Mouse (Mus musculus): ENCODE measurements around the gene Cpm. TPM values are rescaled to one million over a fixed set of nuclear protein-coding genes. Genes with fewer than 3 reads are reported as not detected.
"Not testable (repeated sequence)": the region's sequence is repeated elsewhere in the genome, so short reads cannot be mapped to it uniquely, and the experiment has no call there.

The Cpm gene
- polyA plus RNA-seq, 1 experiment from 2014 or later, result 3.7 TPM

DNA sequence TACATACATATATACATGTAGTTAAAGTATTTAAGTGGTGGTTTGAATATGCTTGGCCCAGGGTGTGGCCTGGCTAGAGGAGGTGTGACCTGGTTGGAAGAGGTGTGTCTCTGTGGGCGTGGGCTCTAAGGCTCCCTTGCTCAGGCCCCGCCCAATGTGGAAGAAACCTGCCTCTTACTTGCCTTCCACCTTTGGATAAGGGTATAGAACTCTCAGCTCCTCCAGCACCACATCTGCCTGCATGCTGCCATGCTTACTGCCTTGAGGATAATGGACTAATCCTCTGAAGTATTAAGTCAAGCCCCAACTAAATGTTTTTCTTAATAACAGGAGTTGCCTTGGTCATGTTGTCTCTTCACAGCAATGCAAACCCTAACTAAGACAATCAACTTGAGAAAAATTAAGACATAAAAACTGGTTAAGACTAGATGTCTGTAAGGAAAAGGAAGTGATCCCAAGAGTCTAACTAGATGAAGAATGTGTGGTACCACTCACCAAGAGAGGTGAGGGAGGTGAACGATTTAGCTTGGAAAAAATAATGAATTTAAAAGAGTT, 68.3 kb downstream of the Cpm start:
- Histone ChIP-seq H3K4me3 (no peak overlapping the region), H3K9ac (replicated peaks) (no peak overlapping the region), H3K27ac (replicated peaks) (no peak overlapping the region), H3K27me3 (no peaks in the 10 kb centered on the region), H3K9me3 (no peaks in the 10 kb centered on the region), H3K36me3 (peaks cover 91% of the 10 kb centered on the region), H3K4me2 (replicated peaks) (no peak overlapping the region), H3K4me1 (no peaks in the 10 kb centered on the region)
- 92% methylated on average over 3 of the region's 3 CpGs for WGBS
- ATAC-seq (ENCODE audit: low FRiP score, low read depth), result no peak

DNA sequence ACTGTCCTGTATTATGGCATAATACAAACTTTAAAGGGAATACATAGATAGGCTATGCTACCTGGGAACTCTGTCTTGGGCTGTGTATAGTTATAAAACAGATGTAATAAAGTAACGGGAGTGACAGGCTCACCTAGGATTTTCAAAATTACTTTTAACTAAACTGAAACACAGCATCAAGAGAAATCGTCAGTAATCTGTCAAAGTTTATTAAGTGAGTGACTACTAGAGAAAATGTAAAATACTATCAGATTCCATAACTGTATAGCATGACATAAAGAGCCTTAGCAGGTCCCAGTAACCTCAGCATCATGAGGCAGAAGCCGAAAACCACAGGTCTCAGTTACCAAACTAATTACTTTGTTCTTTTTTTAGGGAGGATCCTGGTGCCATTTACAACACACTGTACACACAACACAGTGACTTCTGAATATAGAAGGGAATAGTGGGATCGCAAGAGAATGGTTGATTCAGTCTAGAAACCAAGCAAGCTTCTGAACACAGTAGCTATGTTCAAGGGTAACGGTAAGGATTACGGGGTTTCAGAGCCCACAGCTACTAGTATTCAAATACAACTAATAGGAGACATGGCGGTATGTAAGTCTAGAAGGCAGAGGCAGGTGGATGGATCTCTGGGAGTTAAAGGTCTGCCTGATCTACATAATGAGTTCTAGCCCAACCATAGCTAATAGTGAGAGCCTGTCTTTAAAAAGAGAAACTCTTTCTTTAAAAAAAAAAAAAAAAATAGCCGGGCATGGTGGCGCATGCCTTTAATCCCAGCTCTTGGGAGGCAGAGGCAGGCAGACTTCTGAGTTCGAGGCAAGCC, 69.2 kb downstream of the Cpm start:
- no peaks in the 10 kb centered on the region for H3K27me3 ChIP-seq
- H3K4me3 ChIP-seq, result no peak overlapping the region
- H3K27ac ChIP-seq (replicated peaks), result no peak overlapping the region
- no peak for ATAC-seq (ENCODE audit: low FRiP score, low read depth)
- H3K4me2 ChIP-seq (replicated peaks), result no peak overlapping the region
- no peaks in the 10 kb centered on the region for H3K4me1 ChIP-seq
- 95% methylated on average over 10 of the region's 10 CpGs for WGBS
- no peak overlapping the region for H3K9ac ChIP-seq (replicated peaks)
- peaks cover 93% of the 10 kb centered on the region for H3K36me3 ChIP-seq
- no peaks in the 10 kb centered on the region for H3K9me3 ChIP-seq

DNA sequence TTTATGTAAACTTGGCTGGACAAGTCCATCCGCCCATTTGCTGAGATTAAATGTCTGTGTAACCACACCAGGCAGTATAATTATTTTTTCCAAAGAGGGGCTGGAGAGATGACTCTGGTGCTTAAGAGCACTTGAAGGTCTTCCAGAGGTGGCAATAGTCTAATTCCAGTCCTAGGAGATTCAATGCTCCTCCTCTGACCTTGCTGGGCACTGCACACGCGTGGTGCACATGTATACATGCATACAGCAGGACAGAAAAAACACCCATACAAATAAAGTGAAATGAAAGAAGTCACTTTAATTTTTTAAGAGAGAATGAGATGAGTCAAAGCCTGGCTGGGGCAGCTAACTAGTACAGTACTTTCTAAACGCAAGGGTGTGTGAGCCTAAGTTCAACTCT, 70.6 kb downstream of the Cpm start:
- Histone ChIP-seq H3K4me3 (no peak overlapping the region), H3K36me3 (peaks cover 96% of the 10 kb centered on the region)
- 95% methylated on average over 4 of the region's 4 CpGs for WGBS

DNA sequence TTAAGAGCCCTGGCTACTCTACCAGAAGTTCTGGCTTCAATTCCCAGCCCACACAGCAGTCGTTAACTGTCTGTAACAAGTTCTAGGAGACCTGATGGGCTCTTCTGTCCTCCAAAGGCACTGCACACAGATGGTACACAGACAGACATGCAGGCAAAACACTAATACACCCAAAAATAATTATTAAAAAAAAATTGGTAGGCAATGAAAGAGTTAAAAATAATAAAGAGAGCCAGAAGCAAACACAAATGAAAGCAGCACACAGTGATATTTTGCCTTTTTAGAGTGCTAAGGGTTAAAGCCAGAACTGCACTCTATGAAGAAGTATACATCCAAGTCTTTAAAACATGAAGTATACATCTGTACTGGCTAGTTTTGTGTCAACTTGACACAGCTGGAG, 71.2 kb downstream of the Cpm start:
- no peak overlapping the region for H3K27ac ChIP-seq (replicated peaks)
- ATAC-seq (ENCODE audit: low FRiP score, low read depth), result no peak
- 92% methylated on average over 1 of the region's 1 CpGs for WGBS
- no peak overlapping the region for H3K9ac ChIP-seq (replicated peaks)
- no peaks in the 10 kb centered on the region for H3K27me3 ChIP-seq
- no peaks in the 10 kb centered on the region for H3K9me3 ChIP-seq
- no peak overlapping the region for H3K4me2 ChIP-seq (replicated peaks)
- H3K4me1 ChIP-seq, result no peaks in the 10 kb centered on the region
- no peak overlapping the region for H3K4me3 ChIP-seq
- H3K36me3 ChIP-seq, result peaks cover 96% of the 10 kb centered on the region

More for the DNA sequence above, 70.6 kb downstream of the Cpm start:
- Histone ChIP-seq H3K27ac (replicated peaks) (no peak overlapping the region), H3K27me3 (no peaks in the 10 kb centered on the region), H3K9me3 (no peaks in the 10 kb centered on the region), H3K4me2 (replicated peaks) (no peak overlapping the region), H3K9ac (replicated peaks) (no peak overlapping the region), H3K4me1 (no peaks in the 10 kb centered on the region)
- ATAC-seq (ENCODE audit: low FRiP score, low read depth), result no peak

DNA sequence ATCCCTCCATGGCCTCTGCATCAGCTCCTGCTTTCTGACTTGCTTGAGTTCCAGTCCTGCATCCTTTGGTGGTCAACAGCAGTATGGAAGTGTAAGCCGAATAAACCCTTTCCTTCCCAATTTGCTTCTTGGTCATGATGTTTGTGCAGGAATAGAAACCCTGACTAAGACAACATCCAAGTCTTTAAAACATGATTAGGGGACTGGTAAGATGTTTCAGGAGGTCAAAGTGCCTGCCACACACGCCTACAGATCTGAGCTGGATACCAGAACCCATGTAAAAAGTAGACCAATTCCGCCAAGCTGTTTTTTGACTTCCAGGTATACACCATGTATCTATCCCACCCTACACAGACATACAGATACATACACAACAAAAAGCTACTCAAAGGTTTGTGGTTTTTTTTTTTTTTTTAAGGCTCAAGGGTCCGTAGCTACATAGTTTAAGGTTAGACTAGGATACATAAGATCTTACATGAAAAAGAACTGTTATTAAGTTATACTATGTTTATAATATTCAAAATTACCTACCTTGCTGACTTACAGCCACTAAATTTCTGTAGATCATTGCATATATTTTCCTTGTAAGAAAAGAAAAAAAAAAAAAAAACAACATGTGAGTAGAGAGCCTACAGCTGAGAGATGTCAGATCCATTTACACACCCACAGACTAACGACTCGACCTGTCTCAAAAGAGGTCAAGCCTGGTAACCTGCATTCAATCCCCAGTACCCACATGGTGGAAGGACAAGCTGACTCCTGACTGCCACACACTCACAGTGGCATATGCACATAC, 71.9 kb downstream of the Cpm start:
- Histone ChIP-seq H3K9ac (replicated peaks) (no peak overlapping the region), H3K36me3 (peaks cover 93% of the 10 kb centered on the region), H3K27me3 (no peaks in the 10 kb centered on the region), H3K4me2 (replicated peaks) (no peak overlapping the region), H3K9me3 (no peaks in the 10 kb centered on the region), H3K27ac (replicated peaks) (no peak overlapping the region), H3K4me1 (no peaks in the 10 kb centered on the region), H3K4me3 (no peak overlapping the region)
- WGBS, result 95% methylated on average over 6 of the region's 6 CpGs
- ATAC-seq (ENCODE audit: low FRiP score, low read depth), result no peak

DNA sequence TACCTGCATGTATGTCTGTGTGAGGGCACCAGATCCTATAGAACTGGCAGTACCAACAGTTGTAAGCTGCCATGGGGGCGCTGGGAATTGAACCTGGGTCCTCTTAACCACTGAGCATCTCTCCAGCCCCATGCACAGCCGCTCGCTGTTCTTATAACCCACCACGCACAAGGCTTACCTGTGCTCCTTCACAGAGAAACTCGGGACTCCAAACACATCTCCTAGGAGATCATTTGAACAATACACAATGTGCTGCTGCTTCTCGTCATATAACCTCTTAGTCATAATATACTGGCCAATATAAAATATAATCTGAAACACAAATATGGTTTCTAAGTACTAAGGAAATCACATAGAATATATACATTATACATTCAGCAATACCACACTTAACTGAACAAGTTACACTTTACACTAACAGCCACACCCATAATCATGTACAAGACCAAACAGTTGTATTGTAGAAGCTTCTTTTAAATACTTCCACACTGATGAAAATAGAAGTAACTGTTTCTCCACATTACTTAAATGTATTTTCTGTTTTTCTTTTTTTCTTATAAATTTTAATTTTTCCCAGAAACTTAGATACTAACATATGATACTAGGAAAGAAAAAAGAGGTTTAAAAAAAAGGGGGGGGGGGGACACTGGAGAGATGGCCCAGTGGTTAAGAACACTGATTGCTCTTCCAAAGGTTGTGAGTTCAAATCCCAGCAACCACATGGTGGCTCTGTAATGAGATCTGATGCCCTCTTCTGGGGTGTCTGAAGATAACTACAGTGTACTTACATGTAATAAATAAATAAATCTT, 72.9 kb downstream of the Cpm start:
- Histone ChIP-seq H3K4me1 (no peaks in the 10 kb centered on the region), H3K36me3 (peaks cover 92% of the 10 kb centered on the region)

DNA sequence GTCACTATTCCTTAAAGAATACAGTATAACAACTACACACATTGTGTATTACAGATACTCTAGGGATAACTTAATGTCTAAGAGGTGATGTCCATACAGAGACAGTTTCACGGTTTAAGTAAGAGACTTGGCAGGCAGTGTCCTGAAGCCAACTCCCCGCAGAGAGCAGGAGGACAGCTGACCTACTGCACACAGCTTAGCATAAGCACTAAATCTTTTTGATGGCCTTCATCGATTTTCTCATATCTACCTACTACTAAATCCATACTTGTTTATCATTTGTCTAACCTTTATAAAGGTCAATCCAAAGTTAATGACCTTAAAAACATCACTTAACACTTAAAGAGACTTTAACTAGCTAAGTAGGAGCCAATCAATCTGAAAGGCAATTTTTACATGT, 74.2 kb downstream of the Cpm start:
- 91% methylated on average over 3 of the region's 3 CpGs for WGBS
- Histone ChIP-seq H3K36me3 (peaks cover 86% of the 10 kb centered on the region), H3K4me1 (no peaks in the 10 kb centered on the region), H3K9ac (replicated peaks) (no peak overlapping the region), H3K4me2 (replicated peaks) (no peak overlapping the region), H3K9me3 (no peaks in the 10 kb centered on the region), H3K27me3 (no peaks in the 10 kb centered on the region), H3K4me3 (no peak overlapping the region), H3K27ac (replicated peaks) (no peak overlapping the region)
- no peak for ATAC-seq (ENCODE audit: low FRiP score, low read depth)

More for the DNA sequence above, 72.9 kb downstream of the Cpm start:
- H3K4me2 ChIP-seq (replicated peaks), result no peak overlapping the region
- H3K9ac ChIP-seq (replicated peaks), result no peak overlapping the region
- no peaks in the 10 kb centered on the region for H3K9me3 ChIP-seq
- ATAC-seq (ENCODE audit: low FRiP score, low read depth), result no peak
- H3K4me3 ChIP-seq, result no peak overlapping the region
- no peak overlapping the region for H3K27ac ChIP-seq (replicated peaks)
- 98% methylated on average over 6 of the region's 6 CpGs for WGBS
- no peaks in the 10 kb centered on the region for H3K27me3 ChIP-seq

DNA sequence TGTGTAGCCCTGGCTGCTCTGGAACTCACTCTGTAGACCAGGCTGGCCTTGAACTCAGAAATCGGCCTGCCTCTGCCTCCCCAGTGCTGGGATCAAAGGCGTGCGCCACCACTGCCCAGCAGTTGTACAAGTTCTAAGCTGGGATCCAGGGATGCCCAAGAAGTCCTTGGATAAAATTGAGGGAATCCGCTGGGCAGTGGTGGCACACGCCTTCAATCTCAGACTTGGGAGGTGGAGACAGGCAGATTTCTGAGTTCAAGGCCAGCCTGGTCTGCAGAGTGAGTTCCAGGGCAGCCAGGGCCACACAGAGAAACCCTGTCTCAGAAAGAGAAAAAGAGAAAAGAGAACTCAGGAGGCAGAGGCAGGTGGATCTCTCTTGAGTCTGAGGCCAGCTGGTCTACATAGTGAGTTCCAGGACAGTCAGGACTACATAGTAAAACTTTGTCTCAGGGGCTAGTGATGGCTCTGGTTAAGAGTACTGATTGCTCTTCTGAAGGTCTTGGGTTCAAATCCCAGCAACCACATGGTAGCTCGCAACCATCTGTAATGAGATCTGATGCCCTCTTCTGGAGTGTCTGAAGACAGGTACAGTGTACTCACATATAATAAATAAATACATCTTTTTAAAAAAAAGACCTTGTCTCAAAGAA, 75.1 kb downstream of the Cpm start:
- H3K4me1 ChIP-seq, result not testable (repeated sequence)
- H3K36me3 ChIP-seq, result peaks cover 77% of the 10 kb centered on the region
- 97% methylated on average over 6 of the region's 6 CpGs for WGBS

DNA sequence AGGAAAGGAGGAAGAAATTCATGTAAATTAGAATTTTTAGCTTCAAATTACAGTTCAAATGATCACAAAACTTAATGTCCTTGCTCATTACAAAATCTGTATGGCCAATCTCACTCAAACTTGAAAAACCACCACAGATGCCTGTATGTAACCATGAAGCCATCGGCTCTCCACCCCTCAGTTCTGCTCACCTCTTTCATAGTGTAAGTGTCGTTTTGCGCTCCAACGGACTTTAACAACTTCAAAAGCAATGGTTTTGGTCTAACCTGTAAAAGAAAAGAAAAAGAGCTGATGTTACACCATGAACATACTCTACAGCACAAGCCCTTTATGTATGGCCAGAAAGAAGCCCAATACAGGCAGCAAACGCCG, 75.7 kb downstream of the Cpm start:
- H3K27ac ChIP-seq (replicated peaks), result no peak overlapping the region
- no peak overlapping the region for H3K4me2 ChIP-seq (replicated peaks)
- H3K36me3 ChIP-seq, result peaks cover 72% of the 10 kb centered on the region
- ATAC-seq (ENCODE audit: low FRiP score, low read depth), result no peak
- H3K9ac ChIP-seq (replicated peaks), result no peak overlapping the region
- no peaks in the 10 kb centered on the region for H3K27me3 ChIP-seq
- H3K9me3 ChIP-seq, result no peaks in the 10 kb centered on the region
- H3K4me3 ChIP-seq, result no peak overlapping the region
- H3K4me1 ChIP-seq, result peaks cover 10% of the 10 kb centered on the region
- 97% methylated on average over 6 of the region's 6 CpGs for WGBS

More for the DNA sequence above, 75.1 kb downstream of the Cpm start:
- not testable (repeated sequence) for H3K9me3 ChIP-seq; H3K27me3 ChIP-seq; H3K27ac ChIP-seq (replicated peaks); H3K4me2 ChIP-seq (replicated peaks); H3K4me3 ChIP-seq; H3K9ac ChIP-seq (replicated peaks); ATAC-seq (ENCODE audit: low FRiP score, low read depth)

DNA sequence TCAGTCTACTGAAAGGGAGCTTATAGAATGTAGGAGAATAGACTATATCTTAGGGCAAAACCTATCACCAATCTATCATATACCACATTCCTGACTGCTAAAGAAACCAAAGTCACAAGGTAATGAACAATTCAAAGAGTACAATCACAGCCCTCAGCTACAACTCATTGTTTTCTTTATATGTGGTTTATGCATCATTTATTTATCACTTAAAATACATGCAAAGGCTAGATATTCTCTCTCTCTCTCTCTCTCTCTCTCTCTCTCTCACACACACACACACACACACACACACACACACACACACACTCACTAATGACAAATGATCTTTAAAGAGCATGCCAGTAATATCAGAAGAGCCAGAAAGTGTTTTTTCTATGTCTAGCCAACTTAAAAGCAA, 76.5 kb downstream of the Cpm start:
- Histone ChIP-seq H3K4me3 (no peak overlapping the region), H3K27ac (replicated peaks) (no peak overlapping the region), H3K9ac (replicated peaks) (no peak overlapping the region), H3K27me3 (no peaks in the 10 kb centered on the region), H3K4me2 (replicated peaks) (no peak overlapping the region), H3K4me1 (peaks cover 10% of the 10 kb centered on the region), H3K36me3 (peaks cover 64% of the 10 kb centered on the region), H3K9me3 (no peaks in the 10 kb centered on the region)
- ATAC-seq (ENCODE audit: low FRiP score, low read depth), result no peak

DNA sequence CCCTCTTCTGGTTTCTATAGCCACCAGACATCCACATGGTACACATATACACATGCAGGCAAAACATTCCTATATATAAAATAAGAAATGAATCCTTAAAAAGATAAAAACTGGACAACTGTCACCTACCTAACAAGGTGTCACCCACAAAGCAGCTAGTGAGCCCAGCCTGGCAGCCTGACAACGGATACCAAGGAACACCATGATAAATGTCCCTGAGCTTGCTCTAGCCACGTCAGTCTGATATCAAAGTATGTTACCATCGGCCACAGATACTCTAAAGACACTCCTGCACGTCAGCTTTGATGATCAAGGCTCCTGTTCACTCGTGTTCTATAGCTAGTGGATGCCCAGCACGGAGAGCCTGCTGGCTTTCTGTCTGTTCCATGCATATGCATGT, 77.1 kb downstream of the Cpm start:
- no peak for ATAC-seq (ENCODE audit: low FRiP score, low read depth)
- 92% methylated on average over 6 of the region's 6 CpGs for WGBS
- peaks cover 59% of the 10 kb centered on the region for H3K36me3 ChIP-seq

More for the DNA sequence above, 77.1 kb downstream of the Cpm start:
- Histone ChIP-seq H3K4me3 (no peak overlapping the region), H3K27me3 (no peaks in the 10 kb centered on the region), H3K9ac (replicated peaks) (no peak overlapping the region), H3K4me1 (peaks cover 12% of the 10 kb centered on the region), H3K4me2 (replicated peaks) (no peak overlapping the region), H3K9me3 (no peaks in the 10 kb centered on the region), H3K27ac (replicated peaks) (no peak overlapping the region)

Data from midbrain, embryonic 12.5 days (tissue).